Mouse (Mus musculus) v-Abl transformed pro-B cells (cell line): ENCODE data around the gene Sppl3.
"Not testable (repeated sequence)": the region's sequence is repeated elsewhere in the genome, so short reads cannot be mapped to it uniquely, and the experiment has no call there.

Source experiments
- in situ Hi-C, 2 experiments: fragments of 400-800 bp; cut with MboI; formaldehyde crosslinking; loops; one replicate each; pipeline ENCODE4 v1.15.1; 2025; ENCODE audit not compliant: unreplicated experiment in 2 of 2

The Sppl3 gene

DNA sequence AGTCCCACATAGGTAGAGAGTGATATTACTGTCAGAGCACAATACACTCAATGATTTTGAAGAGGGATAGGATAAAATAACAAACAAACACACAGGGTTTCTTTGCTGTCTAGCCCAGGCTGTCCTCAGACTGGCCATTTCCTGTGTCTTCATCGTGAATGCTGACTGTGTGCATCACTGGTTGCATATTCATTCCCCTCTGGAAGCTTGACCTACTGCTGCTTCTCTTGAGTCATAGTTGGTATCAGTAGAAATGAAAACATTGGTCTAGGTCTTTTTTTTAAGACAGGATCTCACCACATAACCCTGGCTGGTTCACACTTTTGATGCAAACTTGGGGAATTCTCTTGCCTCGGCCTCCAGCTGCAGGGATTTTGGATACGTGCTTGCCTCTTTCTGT lies 58.7 kb downstream of the Sppl3 start:
- in situ Hi-C loops, result no loop called here

DNA sequence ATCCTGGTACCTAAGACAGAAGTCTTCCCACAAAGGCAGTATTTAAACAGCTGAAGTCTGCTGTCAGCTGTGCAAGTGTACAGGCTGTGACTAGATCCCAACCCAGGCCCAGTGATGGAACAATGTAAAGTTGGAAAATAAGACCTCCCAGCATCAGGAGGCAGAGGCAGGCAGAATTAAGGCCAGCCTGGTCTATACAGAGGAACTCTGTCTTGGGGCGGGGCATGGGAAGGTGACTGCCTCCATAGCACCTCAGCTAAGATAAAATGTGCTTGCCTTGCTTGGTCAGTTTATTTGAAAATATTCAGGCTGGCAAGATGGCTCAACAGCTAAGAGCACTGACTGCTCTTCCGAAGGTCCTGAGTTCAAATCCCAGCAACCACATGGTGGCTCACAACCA lies 59.5 kb downstream of the Sppl3 start:
- in situ Hi-C loops, result no loop called here

DNA sequence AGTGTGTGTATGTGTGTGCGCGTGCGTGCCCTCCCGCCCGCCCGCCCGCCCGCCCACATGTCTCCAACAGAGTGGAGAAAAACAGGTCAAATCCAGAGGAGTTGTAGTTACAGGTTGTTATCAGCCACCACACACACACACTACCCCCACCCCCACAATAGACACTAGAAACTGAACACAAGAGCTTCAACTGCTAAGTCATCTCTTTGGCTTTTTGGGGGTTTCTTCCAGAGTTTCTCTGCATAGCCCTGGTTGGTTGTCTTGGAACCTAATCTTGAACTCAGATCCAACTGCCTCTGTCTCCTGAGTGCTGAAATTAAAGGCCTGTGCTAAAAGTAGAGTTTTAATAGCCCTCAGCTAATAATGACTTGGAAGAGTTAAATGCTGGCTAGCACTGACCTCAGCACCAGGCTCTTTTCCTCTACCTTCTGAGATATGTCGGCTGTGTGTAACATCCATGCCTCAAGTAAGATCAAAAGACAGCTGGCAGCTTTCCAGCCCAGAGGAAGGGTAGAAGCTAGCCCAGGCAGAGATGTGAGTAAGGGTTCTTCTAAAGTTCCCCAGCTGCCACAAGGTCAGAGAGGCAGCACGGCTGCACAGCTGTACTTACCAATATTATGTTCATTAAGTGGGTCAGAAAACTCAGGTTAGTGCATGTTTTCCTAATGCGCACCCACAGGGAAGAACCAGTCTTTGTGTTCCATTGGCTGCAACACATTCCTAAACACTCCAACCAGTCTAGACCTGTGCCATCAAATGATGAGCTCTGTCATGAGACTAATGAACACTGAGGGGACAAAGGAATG lies 60.4 kb downstream of the Sppl3 start:
- in situ Hi-C loops, result no loop called here

DNA sequence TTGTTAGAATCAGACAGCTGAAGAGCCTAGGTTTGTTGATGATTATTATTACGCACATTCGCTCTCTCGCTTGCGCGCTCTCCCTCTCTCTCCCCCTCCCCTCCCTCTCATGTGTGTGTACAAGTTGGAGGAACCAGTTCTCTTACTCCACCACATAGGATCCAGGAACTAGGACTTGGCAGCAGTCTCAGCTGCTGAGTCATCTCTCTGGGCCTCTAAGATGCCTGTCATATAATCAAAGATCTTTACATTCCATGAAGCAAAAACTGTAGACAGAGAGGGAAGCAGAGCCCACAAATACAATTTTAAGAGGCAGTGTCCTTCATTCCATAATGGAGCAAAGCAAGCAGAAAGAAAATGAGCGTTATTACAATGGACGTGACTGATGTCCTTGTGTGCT lies 61.2 kb downstream of the Sppl3 start:
- in situ Hi-C loops, result no loop called here

DNA sequence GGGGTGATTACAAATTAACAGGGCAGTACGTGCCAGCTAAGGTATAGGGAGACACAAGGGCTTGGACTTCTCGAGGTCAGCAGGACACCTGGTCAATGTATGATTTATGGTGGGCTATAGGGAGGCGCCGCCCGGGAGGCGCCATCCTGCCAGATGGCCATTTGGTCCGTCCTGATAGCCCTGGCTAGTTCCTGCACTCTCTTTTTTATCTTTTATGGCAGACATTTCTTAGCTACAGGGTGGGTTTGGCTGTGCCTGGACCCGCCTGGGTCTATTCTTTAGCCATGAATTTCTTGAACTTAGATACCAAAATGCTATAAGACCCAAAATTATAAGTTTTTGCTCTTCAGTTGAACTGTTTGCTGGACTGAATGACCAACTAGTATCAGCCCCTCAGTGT lies 62.4 kb downstream of the Sppl3 start:
- in situ Hi-C loops, result not testable (repeated sequence)

DNA sequence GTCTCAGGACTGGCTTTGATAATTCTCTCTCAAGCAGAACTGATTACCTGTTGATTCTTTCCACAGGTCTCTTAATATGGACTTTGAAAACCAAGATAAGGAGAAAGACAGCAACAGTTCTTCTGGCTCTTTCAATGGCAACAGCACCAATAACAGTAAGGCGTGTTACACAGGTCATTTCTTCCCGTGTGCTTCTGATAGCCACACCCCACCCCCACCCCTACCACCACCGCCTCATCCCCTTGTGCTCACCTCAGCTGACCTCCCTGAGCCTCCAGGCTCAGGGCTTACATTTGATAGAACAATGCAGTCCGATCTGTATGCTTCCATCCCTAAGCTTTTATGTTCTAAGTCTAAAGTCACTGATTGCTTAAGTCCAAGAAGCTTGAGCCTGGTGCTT lies 63.8 kb downstream of the Sppl3 start:
- in situ Hi-C loops, result loop anchor here (5.0 kb wide), 1 partner anchor 97 kb away; no protein-coding TSS in a partner anchor

DNA sequence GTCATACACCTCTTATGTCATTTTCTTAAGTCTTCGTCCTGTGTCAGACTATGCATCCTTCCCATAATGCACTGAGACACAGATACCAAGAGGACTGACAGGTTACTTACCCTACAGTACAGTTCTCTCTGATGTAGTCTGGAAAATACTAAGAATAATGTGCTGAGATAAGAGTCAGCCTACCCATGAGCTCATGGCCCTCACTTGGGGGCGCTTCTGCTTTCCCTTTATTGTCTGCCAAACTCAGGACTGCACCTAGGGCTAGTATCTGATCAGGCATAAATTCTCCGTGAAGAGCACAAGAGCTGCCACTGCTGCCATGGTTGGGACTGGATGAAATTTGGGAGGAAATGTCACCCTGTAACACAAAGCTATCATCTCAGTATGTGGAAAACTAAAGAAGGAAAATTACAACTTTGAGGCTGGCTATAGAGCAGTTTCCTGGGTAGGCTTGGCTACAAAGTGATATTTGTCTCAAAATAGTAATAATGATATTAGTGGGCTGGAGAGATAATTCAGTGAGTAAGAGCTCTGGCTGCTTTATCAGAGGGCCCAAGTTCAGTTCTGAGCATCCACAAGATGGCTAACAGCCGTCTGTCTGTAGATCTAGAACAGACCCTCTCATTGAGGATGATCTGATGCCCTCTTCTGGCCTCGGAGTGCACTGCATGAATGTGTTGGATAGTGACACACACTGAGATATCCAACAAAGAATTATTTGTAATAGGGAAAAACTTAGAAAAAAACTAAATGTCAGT lies 65.4 kb downstream of the Sppl3 start:
- in situ Hi-C loops, result loop anchor here (5.0 kb wide), 1 partner anchor 99 kb away; no protein-coding TSS in a partner anchor

DNA sequence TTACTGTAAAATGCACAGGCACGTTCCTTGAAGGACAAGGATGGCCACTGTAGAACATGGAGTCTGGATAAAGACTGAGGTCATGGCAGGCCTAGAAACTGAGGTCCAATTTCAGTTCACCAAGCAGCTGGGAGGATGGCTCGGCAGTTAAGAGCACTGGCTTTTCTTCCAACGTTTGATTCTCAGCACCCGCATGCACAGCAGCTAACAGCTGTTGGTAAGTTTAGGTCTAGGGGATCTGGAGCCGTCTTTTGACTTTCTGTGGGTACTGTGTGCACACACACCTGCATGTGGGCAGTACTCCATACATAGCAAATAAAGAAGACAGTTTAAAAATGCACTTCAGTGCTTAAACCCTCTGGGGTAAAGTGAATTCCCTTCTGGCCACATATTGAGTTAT lies 70.7 kb downstream of the Sppl3 start:
- in situ Hi-C loops, result no loop called here

DNA sequence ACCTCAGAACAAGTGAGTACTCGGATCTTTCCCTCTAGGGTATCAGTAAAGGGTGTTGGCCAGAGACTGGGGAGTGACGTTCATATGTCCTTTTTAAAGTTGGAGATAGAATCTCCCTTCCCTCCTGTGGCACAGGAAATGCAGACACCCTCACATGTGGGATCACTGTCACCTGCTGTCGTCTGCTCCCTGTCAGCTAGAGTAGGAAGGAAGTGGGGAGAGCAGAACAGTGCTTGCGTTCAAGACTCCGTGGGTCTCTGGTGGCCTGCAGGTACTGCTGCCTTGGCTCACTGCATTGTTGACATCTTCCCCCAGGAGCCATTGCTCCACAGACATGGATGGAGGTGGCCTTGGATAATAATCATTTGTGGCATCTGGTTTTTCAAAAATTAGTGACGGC lies 72.6 kb downstream of the Sppl3 start:
- in situ Hi-C loops, result no loop called here

DNA sequence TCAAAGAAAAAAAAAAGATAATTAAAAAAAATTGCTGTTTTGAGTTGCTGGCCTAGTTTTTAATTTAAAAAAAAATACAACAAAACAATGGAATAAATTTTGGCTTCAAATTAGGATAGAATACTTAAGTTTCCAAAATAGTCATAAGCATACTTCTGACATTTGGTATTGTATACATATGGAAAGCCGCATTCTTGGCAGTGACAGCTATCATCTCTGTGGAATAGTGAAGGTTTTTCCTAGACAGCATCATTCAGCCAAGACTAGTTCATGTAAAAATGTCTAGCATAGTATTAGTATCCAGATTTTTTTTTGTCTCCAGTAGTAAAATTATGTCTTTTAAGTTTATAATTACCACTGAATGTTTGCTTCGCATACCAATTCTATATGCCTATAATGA lies 74.7 kb downstream of the Sppl3 start:
- in situ Hi-C loops, result no loop called here

DNA sequence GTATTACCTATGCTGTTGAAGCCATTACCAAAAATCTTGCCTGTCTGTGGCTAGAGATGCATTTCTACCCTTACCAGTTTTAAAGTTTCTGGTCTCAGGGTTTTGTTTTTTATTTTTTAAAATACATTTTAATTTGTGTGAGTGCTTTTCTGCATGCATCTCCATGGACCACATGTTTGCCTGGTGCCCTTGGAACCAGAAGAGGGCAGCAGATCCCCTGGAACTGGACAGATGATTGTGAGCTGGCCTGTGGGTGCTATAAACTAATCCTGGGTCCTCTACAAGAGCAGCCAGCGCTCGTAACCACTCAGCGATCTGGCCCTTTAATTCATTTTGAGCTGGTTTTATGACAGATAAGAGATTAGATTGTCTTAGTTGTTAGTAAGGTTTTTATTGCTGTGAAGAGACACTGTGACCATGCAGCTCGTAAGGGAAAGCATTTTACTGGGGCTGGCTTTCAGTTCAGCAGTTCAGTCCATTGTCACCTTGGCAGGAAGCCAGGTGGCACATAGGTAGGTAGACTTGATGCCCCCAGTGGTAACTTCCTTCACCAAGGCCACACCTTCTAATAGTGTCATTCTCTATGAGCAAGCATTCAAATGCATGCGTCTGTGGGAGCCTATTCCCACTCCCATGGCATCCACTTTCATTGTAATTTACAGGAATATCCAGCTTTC lies 78.8 kb downstream of the Sppl3 start:
- in situ Hi-C loops, result no loop called here

DNA sequence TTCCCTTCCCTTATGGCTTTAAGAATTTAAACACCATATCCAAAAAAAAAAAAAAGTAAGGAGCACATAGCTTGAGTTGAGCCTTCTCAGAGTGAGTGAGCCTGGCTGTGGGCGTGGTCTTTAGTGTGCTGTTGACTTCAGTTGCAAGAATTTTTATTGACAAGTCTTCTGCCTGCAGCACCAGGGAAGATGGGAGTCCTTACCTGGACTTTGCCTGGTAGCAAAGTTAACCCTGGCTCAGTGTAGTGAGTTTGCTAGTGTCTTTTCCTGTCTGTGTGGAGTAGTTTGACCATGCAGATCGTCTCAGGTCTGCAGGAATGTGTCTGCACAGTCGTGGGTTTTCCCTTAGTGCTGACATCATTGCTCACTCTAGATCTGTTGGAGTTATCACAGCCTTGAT lies 80.1 kb downstream of the Sppl3 start:
- in situ Hi-C loops, result no loop called here

DNA sequence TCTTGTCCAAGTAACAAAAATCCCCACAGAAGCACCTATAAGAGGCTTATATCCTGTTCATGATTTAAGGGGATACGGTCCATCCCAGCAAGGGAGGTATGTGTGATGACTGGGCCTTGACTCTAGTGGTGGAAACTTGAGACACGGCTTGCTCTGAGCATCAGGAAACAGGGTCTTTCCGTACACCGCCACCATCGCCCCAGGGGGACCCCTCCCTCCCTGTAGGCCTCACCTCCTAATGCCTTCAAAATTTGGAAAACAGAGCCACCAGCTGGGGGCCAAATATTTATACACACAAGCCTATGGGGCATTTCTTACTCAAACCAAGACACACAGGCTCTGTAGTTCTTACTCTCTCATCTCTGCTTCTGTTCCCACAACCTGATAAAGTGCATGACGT lies 80.8 kb downstream of the Sppl3 start:
- in situ Hi-C loops, result no loop called here

DNA sequence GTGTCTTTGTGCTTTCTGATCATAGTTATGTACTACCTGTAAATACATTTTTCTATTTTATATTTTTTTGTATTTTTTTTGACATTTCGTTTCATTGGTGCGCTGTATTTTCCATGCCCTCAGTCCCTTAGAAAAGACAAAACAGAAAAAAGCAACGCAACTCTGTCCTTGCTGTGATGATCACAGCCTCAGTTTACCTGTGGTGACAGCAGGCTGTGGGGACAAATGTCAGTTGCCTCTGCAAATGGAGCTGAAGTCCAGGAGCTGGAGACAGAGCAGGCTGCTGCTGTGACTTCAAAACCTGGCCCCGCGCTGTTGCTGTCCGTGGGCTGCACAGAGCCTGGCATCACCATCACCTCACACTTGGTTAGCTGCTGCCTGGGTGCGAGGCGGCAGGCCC lies 87.3 kb downstream of the Sppl3 start, which contains the start of gene Gm10401:
Gene Gm10401, minus strand, starts transcription at position 101 of the 400 bp plus-strand sequence.
- in situ Hi-C loops, result no loop called here

DNA sequence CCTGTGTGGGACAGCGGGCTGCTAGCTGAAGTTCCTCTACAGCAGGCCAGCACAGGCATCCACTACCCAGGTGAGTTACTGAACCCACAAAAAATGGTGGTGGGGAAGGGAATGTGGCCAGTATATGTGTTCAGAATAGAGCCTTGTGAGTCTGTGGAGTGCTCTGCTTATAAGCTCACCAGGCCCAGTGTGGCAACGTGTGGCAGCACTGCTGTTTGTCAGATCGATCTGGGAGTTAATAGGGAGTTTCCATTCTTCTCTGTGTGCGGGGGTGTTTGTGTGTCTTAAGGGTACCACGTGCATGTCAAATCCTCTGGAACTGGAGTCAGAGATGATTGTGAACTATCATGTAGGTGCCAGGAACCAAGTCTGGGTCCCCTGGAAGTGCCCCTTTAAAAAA lies 88.6 kb downstream of the Sppl3 start:
- in situ Hi-C loops, result no loop called here

DNA sequence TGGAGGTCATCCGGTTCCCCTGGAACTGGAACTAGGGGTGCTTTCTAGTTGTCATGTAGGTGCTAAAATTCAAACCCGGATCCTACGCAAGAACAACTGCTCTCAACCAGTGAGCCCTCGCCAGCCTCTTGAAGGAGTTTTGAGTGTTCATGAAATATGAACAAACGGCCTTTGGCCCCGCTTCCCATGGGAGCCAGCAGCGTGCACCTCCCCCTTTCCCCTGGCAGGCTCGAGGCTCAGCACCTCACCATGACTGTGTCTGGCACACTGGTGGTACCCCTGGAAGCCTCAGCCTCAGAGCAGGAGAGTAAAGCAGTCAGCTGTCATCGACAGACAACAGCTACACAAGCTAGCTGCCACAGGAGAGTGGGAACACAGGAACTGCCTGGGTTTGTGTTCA lies 89.1 kb downstream of the Sppl3 start:
- in situ Hi-C loops, result loop anchor here (10.0 to 25.0 kb wide), 2 partner anchors 125 to 388 kb away; partner anchors contain the start of genes Hnf1a (in 1 of the 2) and Tchp (in 1 of the 2)

DNA sequence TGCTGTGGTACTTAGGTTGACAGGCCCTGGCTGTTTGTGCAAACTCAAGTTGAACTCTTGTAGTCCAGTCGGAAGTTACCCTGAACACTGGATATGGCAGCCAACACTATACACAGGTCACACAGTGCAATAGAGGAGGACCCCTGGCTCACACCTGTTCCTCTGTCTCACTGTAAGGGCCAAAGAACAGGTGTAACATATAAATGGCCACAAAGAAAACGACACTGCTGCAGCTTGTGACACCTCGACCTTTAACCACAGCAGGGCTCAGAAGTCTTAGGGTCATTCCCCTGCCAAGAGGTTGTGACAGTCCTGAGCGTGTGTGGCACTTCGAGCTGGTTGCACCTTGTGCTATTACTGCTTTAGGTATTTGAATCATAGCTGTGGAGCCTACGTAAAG lies 89.5 kb downstream of the Sppl3 start:
- in situ Hi-C loops, result loop anchor here (10.0 to 25.0 kb wide), 2 partner anchors 126 to 388 kb away; partner anchors contain the start of genes Hnf1a (in 1 of the 2) and Tchp (in 1 of the 2)

DNA sequence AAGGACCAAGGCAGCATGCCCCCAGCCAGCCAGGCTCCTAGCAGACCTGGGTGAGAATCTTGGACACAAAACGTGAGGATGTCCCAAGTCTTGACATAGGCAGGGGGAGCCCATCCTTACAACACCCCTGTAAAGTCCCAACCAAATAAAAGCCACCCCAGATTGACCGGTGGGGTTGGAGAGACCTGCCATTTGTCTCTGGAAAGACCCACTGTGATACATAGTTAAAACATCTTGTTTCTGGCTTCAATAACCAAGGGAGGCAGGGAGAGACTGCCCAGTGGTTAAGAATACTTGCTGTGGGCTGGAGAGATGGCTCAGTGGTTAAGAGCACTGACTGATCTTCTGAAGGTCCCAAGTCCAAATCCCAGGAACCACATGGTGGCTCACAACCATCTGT lies 91.3 kb downstream of the Sppl3 start:
- in situ Hi-C loops, result loop anchor here (10.0 to 25.0 kb wide), 2 partner anchors 127 to 390 kb away; partner anchors contain the start of genes Hnf1a (in 1 of the 2) and Tchp (in 1 of the 2)

DNA sequence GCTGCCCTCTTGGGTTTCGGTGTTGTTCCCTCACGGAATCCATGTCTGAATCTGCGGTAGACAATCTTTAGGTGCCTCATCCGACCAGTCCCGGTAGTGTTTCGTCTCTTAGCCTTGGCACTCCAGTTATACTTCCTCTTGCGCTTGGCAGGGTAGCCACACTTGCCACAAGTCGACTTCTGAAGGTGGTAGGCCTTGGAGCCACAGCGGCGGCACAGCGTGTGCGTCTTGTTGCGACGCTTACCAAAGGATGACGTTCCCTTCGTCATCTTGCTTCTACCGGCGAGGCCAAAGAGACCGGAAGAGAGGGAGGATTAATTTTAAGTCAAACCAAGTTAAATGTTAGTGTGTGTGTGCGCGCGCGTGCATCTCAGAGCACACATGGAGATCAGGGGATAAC lies 92.3 kb downstream of the Sppl3 start:
- in situ Hi-C loops, result loop anchor here (10.0 to 25.0 kb wide), 2 partner anchors 128 to 391 kb away; partner anchors contain the start of genes Hnf1a (in 1 of the 2) and Tchp (in 1 of the 2)

DNA sequence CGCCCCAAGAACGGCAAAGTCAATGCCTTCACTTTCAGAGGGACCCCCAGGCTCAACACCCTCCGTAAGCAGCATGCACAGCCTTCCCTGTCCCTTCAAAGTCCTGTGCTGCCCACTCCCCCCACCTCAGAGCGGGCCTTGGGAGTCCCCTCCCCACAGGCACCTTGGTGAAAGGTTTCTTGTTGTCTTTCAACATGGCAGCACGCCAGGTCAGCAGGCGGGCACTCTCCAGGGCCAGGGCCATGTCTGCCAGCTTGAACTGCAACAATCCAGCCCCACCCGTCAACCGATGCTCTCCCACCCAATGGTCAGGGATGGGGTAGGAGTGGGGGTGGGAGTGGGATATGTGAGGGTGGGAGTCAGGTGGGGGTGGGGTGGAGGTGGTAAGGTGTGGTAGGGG lies 100.2 kb downstream of the Sppl3 start:
- in situ Hi-C loops, result loop anchor here in 1 of 2 experiments (25.0 kb wide), 1 partner anchor 399 kb away; the partner anchor contains the start of gene Tchp

DNA sequence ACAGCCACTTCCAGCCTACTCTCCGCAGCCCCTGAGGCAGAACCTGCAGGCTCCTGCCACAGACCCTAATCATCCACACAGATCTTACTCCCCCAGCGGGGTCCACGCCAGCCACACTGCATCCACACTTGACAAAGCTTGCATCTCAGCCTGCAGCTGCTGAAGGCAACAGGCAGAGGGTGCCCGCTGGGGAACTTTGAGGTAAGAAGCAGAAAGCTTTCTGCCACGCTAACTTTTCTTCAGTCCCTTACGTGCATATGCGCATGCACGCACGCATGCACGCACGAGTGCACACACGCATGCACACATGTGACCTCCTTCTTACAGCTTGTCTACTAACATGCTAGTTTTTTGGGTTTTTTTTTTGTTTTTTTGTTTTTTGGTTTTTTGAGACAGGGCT lies 102.3 kb downstream of the Sppl3 start:
- in situ Hi-C loops, result loop anchor here in 1 of 2 experiments (25.0 kb wide), 1 partner anchor 401 kb away; the partner anchor contains the start of gene Tchp
